Mouse (Mus musculus) thymus, postnatal 0 days (tissue): ENCODE data around the gene Prl7d1. TPM values are rescaled to one million over a fixed set of nuclear protein-coding genes. Genes with fewer than 3 reads are reported as not detected.
"Not testable (repeated sequence)": the region's sequence is repeated elsewhere in the genome, so short reads cannot be mapped to it uniquely, and the experiment has no call there.

Source experiments
- DNase-seq: peaks from one replicate; pipeline ENCODE4 v3.0.0-alpha.2; 2015; ENCODE audit warnings: low spot score
- polyA plus RNA-seq: library from polyadenylated mRNA; unstranded; fragments of >200 nt; fragmentation: Nextera tagmentation; extraction: Ambion mirVana; gene quantifications from 2 replicates; pipeline ENCODE4 v1.2.1, GENCODE M21; 2015

Gene Prl7d1
- polyA plus RNA-seq, result not detected in 2 replicates

GRCm38 (mm10) chr13:27716636-27717035, at the start of gene Prl7d1:
TSS of gene Prl7d1 (minus strand) at chr13:27716736.
- DNase-seq, result no peak

- DNase-seq, result no peak
These were observed 18.1 kb upstream of the Prl7d1 start for GRCm38 (mm10) chr13:27734512-27735186.

GRCm38 (mm10) chr13:27730286-27730959, 13.9 kb upstream of the Prl7d1 start:
- not testable (repeated sequence) for DNase-seq

- not testable (repeated sequence) for DNase-seq
These were observed 8.5 kb upstream of the Prl7d1 start for GRCm38 (mm10) chr13:27725057-27725456.

GRCm38 (mm10) chr13:27706521-27706920, 10.0 kb downstream of the Prl7d1 start:
- DNase-seq, result no peak

GRCm38 (mm10) chr13:27667936-27668335, 48.6 kb downstream of the Prl7d1 start, which contains the start of gene Prl7a2:
TSS of gene Prl7a2 (minus strand) at chr13:27668036.
- no peak for DNase-seq

- DNase-seq, result no peak
These were observed 55.8 kb downstream of the Prl7d1 start for GRCm38 (mm10) chr13:27660747-27661146.

Other genes starting within 250 kb of the Prl7d1 start
- not detected in 2 replicates for gene Prl8a8, start 203.5 kb downstream of the Prl7d1 start, polyA plus RNA-seq
- gene Prl8a9, start 152.1 kb downstream of the Prl7d1 start, polyA plus RNA-seq, result not detected in 2 replicates
- not detected in 2 replicates for gene Prl8a1, start 134.6 kb downstream of the Prl7d1 start, polyA plus RNA-seq
- not detected in 2 replicates for gene Prl7b1, start 106.2 kb downstream of the Prl7d1 start, polyA plus RNA-seq
- gene Prl7a1, start 74.2 kb downstream of the Prl7d1 start, polyA plus RNA-seq, result not detected in 2 replicates
- gene Prl7a2, start 48.7 kb downstream of the Prl7d1 start, polyA plus RNA-seq, result not detected in 2 replicates
- not detected in 2 replicates for gene Prl7c1, start 64.1 kb upstream of the Prl7d1 start, polyA plus RNA-seq
- 0.36 and 0.44 TPM in 2 replicates for gene Prl2a1, start 84.9 kb upstream of the Prl7d1 start, polyA plus RNA-seq
- not detected in 2 replicates for gene Prl2c1, start 132.6 kb upstream of the Prl7d1 start, polyA plus RNA-seq